Mouse (Mus musculus) cerebellum, adult (tissue): ENCODE results near the gene Pim3.

Experiments used
- ATAC-seq: cut with Nextera tagmentation; 2 replicates; pipeline ENCODE4 v1.9.2; 2017; ENCODE audit warnings: mild to moderate bottlenecking, moderate library complexity, mixed read lengths; ENCODE audit not compliant: insufficient number of reproducible peaks, low FRiP score, low TSS enrichment

Pim3 gene

DNA sequence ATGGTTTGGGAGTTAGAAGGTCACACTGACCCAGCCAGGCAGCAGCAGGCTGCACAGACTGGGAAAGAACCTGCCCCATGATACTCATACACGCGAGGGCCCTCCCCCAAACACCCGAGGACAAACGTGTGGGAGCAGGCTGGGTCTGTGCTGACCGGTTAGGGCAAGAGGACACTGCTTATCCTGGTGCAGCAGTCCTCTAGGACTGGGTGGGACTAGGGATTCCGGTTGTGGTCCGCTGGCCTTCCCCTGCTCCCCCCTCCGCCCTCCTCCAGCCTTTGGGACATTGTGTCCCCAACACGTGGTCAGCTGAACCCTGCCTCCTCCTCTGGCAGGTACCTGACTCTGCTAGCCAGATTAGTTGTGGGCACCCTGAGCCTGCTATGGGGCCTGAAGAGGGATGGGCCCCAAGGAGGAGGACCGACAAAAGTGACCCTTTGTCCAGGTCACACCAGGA is 13.7 kb downstream of the Pim3 start:
- no peak for ATAC-seq

- ATAC-seq: peak; percentile 64; the same call in 1 of the 2 replicates
Observed at GRCm38 (mm10) chr15:88876155-88877020, 14.4 kb downstream of the Pim3 start.

GRCm38 (mm10) chr15:88877021-88877400 is 15.0 kb downstream of the Pim3 start:
- ATAC-seq: no peak

GRCm38 (mm10) chr15:88881253-88882044 is 19.5 kb downstream of the Pim3 start:
- ATAC-seq: no peak

- no peak for ATAC-seq
Observed at GRCm38 (mm10) chr15:88882851-88883250, 20.9 kb downstream of the Pim3 start.

DNA sequence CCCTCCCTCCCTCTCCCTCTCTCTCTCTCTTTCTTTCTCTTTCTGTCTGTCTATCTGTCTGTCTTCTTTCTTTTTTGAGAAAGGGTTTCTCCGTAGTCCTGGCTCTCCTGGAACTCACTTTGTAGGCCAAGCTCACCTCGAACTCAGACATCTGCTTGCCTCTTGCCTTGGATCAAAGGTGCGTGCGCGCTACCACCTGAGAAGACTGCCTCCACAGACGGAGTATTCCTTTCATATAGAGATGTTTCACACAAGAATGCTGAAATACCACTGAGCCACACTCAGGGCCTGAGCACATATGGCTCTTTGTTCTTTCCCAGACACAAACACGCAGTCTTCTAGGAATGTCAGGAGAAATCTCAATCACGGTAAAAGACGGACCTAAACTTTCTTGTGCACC is 21.4 kb downstream of the Pim3 start:
- no peak for ATAC-seq

GRCm38 (mm10) chr15:88885376-88885775 is 23.4 kb downstream of the Pim3 start:
- no peak for ATAC-seq

GRCm38 (mm10) chr15:88889032-88889431 is 27.0 kb downstream of the Pim3 start:
- no peak for ATAC-seq

GRCm38 (mm10) chr15:88889994-88890393 is 28.0 kb downstream of the Pim3 start:
- no peak for ATAC-seq

GRCm38 (mm10) chr15:88890751-88891675 is 29.0 kb downstream of the Pim3 start:
- peak; percentile 84 for ATAC-seq

DNA sequence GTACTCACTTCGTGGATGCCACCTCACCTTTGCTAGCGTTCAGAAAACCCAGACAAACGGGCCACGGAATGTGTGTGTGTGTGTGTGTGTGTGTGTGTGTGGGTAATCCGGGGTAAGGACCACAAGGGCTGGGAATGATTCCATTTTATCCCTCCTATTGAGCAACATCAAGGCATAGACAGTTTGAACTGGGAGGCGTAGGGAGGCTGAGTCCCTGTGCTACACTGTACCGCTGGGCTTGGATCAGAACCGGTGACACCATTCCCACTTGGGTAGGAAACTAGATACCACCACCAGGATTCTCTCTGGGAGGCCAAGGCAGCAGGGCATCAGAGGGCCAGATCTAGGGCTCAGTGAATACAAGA is 29.7 kb downstream of the Pim3 start:
- ATAC-seq: no peak

DNA sequence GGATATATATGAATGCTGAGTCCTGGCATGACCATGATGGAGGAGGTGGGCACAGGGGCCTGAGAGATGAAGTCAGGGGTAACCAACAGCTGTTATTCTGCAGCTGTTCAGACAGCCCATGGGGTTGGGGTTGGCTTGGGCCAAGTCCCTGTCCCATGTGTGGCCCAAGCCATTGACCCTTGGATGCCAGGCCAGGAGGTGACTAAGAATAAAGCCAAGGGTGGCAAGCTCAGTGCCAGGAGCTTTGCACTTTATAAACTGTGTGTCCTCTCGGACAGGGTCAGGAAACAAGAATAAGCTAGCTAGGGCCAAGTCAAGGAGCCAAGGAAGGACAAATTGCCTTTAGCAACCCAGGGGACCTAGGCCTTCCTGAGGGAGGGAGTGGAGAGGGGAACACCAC is 30.3 kb downstream of the Pim3 start:
- ATAC-seq: no peak

DNA sequence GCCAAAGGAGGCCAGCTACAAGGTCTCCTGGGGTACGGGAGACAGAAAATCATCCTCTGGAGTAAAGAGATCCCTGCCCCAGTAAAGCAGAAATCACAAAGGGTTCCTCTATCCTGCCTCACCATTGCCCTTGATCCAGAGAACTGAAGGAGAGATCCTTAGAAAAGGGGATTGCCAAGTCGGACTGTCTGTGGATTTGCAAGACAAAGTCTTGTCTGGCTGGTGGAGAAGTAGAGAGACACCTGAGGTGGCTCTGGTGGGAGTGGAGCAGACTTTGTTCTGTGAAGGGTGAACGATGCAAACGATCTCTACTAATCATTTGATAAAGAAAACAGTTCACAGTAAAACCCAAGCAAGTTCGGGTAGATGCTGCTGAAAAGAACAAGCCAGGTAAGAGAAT is 30.9 kb downstream of the Pim3 start:
- no peak for ATAC-seq

GRCm38 (mm10) chr15:88895119-88895518 is 33.1 kb downstream of the Pim3 start:
- ATAC-seq: no peak

- ATAC-seq: no peak
Observed at GRCm38 (mm10) chr15:88895891-88896290, 33.9 kb downstream of the Pim3 start.

GRCm38 (mm10) chr15:88896341-88896980 is 34.5 kb downstream of the Pim3 start:
- ATAC-seq: no peak

DNA sequence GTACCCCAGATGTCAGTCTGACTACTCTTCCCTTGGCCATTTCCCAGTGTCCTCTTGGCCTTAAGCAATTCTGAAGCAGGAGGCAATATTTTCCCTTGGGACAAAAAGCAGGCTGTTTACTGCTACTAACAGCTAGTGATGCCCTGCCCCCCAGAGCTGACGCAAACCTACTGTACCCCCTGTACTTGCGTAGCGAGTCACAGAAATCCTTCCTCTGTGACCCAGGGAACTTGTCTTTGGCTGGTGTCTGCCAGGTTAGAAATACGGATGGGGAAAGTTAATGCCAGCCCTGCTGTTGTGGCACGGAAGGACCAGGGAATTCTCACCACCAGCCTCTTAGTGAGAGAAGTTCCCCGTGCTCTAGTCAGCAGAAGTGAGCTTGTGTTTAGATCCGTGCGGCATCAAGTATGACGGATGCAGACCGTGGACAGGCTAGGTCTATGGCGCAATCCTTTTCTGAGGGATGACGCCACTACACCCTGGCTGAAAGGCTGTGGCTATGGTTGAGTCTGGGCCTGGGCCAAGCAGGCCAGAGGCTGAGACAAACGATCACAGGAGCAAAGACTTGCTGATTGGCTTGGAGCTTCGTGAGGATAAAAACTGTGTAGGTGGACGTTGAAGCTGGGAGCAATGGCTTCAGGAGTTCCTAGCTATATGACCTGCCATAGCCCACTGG is 40.4 kb downstream of the Pim3 start:
- ATAC-seq: no peak

- no peak for ATAC-seq
Observed at GRCm38 (mm10) chr15:88903086-88903485, 41.1 kb downstream of the Pim3 start.

GRCm38 (mm10) chr15:88904056-88904811 is 42.2 kb downstream of the Pim3 start:
- ATAC-seq: no peak
